Mouse (Mus musculus) left cerebral cortex, postnatal 25 days (tissue): ENCODE measurements around the gene Gpr84. TPM values are rescaled to one million over a fixed set of nuclear protein-coding genes. Genes with fewer than 3 reads are reported as not detected.

Experiments
- DNase-seq, 2 experiments: peaks; one replicate each; pipeline ENCODE4 v3.0.0; 2022; ENCODE audit warnings: low spot score in 2 of 2, mixed read lengths in 1 of 2
- intact Hi-C: fragments of 180-260 bp; cut with DNase I; formaldehyde crosslinking; loops from one replicate; pipeline ENCODE4 v1.15.1; 2025
- total RNA-seq, 2 experiments: library from RNA; stranded (reverse); gene quantifications; 2 replicates each; pipeline ENCODE4 v1.2.3; 2021

Gene Gpr84
- total RNA-seq, 2 experiments from 2014 or later, result 0.69 to 0.94 TPM

- intact Hi-C loops, result no loop called here
- no peak for DNase-seq
Measured at GRCm38 (mm10) chr15:103339166-103339960, 29.0 kb upstream of the Gpr84 start.

GRCm38 (mm10) chr15:103338829-103339165, 28.4 kb upstream of the Gpr84 start:
- DNase-seq, result no peak
- intact Hi-C loops, result no loop called here

GRCm38 (mm10) chr15:103336996-103337667, 26.7 kb upstream of the Gpr84 start:
- no peak for DNase-seq
- intact Hi-C loops, result no loop called here

- intact Hi-C loops, result no loop called here
- peak in 1 of 2 experiments; percentile 53 for DNase-seq
Measured at GRCm38 (mm10) chr15:103335488-103336235, 25.2 kb upstream of the Gpr84 start.

GRCm38 (mm10) chr15:103335040-103335439, 24.6 kb upstream of the Gpr84 start:
- intact Hi-C loops, result no loop called here
- no peak for DNase-seq

GRCm38 (mm10) chr15:103334194-103334593, 23.8 kb upstream of the Gpr84 start:
- intact Hi-C loops, result no loop called here
- no peak for DNase-seq

GRCm38 (mm10) chr15:103333738-103334137, 23.3 kb upstream of the Gpr84 start:
- no peak for DNase-seq
- intact Hi-C loops, result no loop called here

- intact Hi-C loops, result no loop called here
- peak in 1 of 2 experiments; percentile 23 for DNase-seq
Measured at GRCm38 (mm10) chr15:103333081-103333615, 22.7 kb upstream of the Gpr84 start.

- intact Hi-C loops, result loop anchor here (2.0 kb wide), 1 partner anchor 17 kb away; the partner anchor contains the start of gene Zfp385a
- DNase-seq, result peak; percentile 64 to 83
Measured at GRCm38 (mm10) chr15:103323455-103324247, 13.2 kb upstream of the Gpr84 start.

- no peak for DNase-seq
- intact Hi-C loops, result loop anchor here (2.0 kb wide), 1 partner anchor 18 kb away; the partner anchor contains the start of gene Zfp385a
Measured at GRCm38 (mm10) chr15:103323070-103323454, 12.7 kb upstream of the Gpr84 start.

GRCm38 (mm10) chr15:103322396-103322795, 12.0 kb upstream of the Gpr84 start:
- intact Hi-C loops, result loop anchor here (2.0 kb wide), 1 partner anchor 18 kb away; the partner anchor contains the start of gene Zfp385a
- DNase-seq, result no peak

GRCm38 (mm10) chr15:103321076-103321475, 10.7 kb upstream of the Gpr84 start:
- intact Hi-C loops, result no loop called here

GRCm38 (mm10) chr15:103318201-103318816, 7.9 kb upstream of the Gpr84 start:
- intact Hi-C loops, result no loop called here
- no peak for DNase-seq

More at GRCm38 (mm10) chr15:103321076-103321475, 10.7 kb upstream of the Gpr84 start:
- no peak for DNase-seq

- DNase-seq, result no peak
- intact Hi-C loops, result no loop called here
Measured at GRCm38 (mm10) chr15:103317731-103318130, 7.3 kb upstream of the Gpr84 start.

GRCm38 (mm10) chr15:103317120-103317519, 6.7 kb upstream of the Gpr84 start:
- no peak for DNase-seq
- intact Hi-C loops, result no loop called here

GRCm38 (mm10) chr15:103315979-103316776, 5.8 kb upstream of the Gpr84 start:
- intact Hi-C loops, result no loop called here
- DNase-seq, result no peak

GRCm38 (mm10) chr15:103315011-103315502, 4.6 kb upstream of the Gpr84 start:
- peak in 1 of 2 experiments; percentile 66 for DNase-seq
- intact Hi-C loops, result no loop called here

GRCm38 (mm10) chr15:103314181-103314580, 3.8 kb upstream of the Gpr84 start:
- intact Hi-C loops, result no loop called here
- DNase-seq, result no peak
